Mouse (Mus musculus): ENCODE measurements around the gene Ttc21a. TPM values are rescaled to one million over a fixed set of nuclear protein-coding genes. Genes with fewer than 3 reads are reported as not detected.

The Ttc21a gene
- total and polyA plus RNA-seq, 3 experiments: 0.02 to 0.38 TPM; not detected in 1

- ATAC-seq (ENCODE audit: extremely low read depth, insufficient number of reproducible peaks, low FRiP score, poor library complexity, severe bottlenecking): no peak
- TF ChIP-seq POLR2AphosphoS5 (IDR thresholded peaks at IDR 0.05; ENCODE audit: insufficient replicate concordance, low read depth, low read length): no peak
- TF ChIP-seq CTCF (IDR thresholded peaks at IDR 0.05; ENCODE audit: low read depth, low read length): no peak
- no peak for TF ChIP-seq GATA2 (IDR thresholded peaks at IDR 0.05; ENCODE audit: borderline replicate concordance, low read depth, low read length)
- no peak for TF ChIP-seq TAL1 (conservative IDR thresholded peaks at IDR 0.05; ENCODE audit: low read depth, low read length)
- no peak for TF ChIP-seq GATA1 (IDR thresholded peaks at IDR 0.05; ENCODE audit: borderline replicate concordance, low read length)
Measured at GRCm38 (mm10) chr9:119932358-119932757, 5.0 kb upstream of the Ttc21a start.

DNA sequence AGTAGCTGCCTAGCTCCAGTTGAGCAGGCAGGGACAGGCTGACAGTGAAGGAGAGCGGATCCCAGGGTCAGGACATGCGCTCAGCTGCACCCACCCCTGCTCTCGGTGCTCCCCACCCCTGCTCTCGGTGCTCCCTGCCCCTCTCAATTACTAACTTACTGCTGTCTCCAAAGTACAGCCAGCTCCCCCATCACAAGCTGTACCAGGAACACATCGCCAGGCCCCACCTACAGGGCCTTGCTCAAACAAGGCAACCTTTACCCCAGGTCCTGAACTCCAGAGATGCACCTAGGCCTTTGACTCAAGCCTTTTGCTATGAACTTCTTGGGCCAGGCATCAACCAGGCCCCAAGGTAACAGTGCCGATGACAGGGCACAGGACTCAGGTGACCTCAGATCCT, 3.7 kb upstream of the Ttc21a start:
- Histone ChIP-seq H3K9me3 (replicated peaks) (no peaks in the 10 kb centered on the region), H3K27me3 (ENCODE audit: insufficient read depth, low read length) (no peaks in the 10 kb centered on the region), H3K4me1 (ENCODE audit: insufficient read depth, low read depth, low read length) (peaks cover 55% of the 10 kb centered on the region), H3K4me3 (ENCODE audit: low read depth, low read length) (no peak overlapping the region), H3K36me3 (replicated peaks) (peaks cover 71% of the 10 kb centered on the region)
- DNase-seq (ENCODE audit: low spot score) (no peak), ATAC-seq (ENCODE audit: extremely low read depth, insufficient number of reproducible peaks, low FRiP score, poor library complexity, severe bottlenecking) (no peak)
- TF ChIP-seq TAL1 (conservative IDR thresholded peaks at IDR 0.05; ENCODE audit: low read depth, low read length) (no peak), CTCF (IDR thresholded peaks at IDR 0.05; ENCODE audit: low read depth, low read length) (no peak), GATA1 (IDR thresholded peaks at IDR 0.05; ENCODE audit: borderline replicate concordance, low read length) (no peak), GATA2 (IDR thresholded peaks at IDR 0.05; ENCODE audit: borderline replicate concordance, low read depth, low read length) (no peak), POLR2AphosphoS5 (IDR thresholded peaks at IDR 0.05; ENCODE audit: insufficient replicate concordance, low read depth, low read length) (no peak)

More at GRCm38 (mm10) chr9:119932358-119932757, 5.0 kb upstream of the Ttc21a start:
- DNase-seq (ENCODE audit: low spot score): no peak
- Histone ChIP-seq H3K27me3 (ENCODE audit: insufficient read depth, low read length) (no peaks in the 10 kb centered on the region), H3K4me1 (ENCODE audit: insufficient read depth, low read depth, low read length) (peaks cover 42% of the 10 kb centered on the region), H3K4me3 (ENCODE audit: low read depth, low read length) (no peak overlapping the region), H3K36me3 (replicated peaks) (peaks cover 84% of the 10 kb centered on the region), H3K9me3 (replicated peaks) (no peaks in the 10 kb centered on the region)

GRCm38 (mm10) chr9:119938496-119938895, 1.1 kb downstream of the Ttc21a start:
- Histone ChIP-seq H3K27me3 (ENCODE audit: insufficient read depth, low read length) (peaks cover 23% of the 10 kb centered on the region; the same call in 1 of the 2 replicates), H3K4me1 (ENCODE audit: insufficient read depth, low read depth, low read length) (peaks cover 50% of the 10 kb centered on the region), H3K36me3 (replicated peaks) (peaks cover 22% of the 10 kb centered on the region), H3K9me3 (replicated peaks) (no peaks in the 10 kb centered on the region), H3K4me3 (ENCODE audit: low read depth, low read length) (no peak overlapping the region)
- TF ChIP-seq POLR2AphosphoS5 (IDR thresholded peaks at IDR 0.05; ENCODE audit: insufficient replicate concordance, low read depth, low read length) (no peak), CTCF (IDR thresholded peaks at IDR 0.05; ENCODE audit: low read depth, low read length) (no peak), TAL1 (conservative IDR thresholded peaks at IDR 0.05; ENCODE audit: low read depth, low read length) (no peak), GATA2 (IDR thresholded peaks at IDR 0.05; ENCODE audit: borderline replicate concordance, low read depth, low read length) (no peak), GATA1 (IDR thresholded peaks at IDR 0.05; ENCODE audit: borderline replicate concordance, low read length) (no peak)
- no peak for ATAC-seq (ENCODE audit: extremely low read depth, insufficient number of reproducible peaks, low FRiP score, poor library complexity, severe bottlenecking)
- no peak for DNase-seq (ENCODE audit: low spot score)

DNA sequence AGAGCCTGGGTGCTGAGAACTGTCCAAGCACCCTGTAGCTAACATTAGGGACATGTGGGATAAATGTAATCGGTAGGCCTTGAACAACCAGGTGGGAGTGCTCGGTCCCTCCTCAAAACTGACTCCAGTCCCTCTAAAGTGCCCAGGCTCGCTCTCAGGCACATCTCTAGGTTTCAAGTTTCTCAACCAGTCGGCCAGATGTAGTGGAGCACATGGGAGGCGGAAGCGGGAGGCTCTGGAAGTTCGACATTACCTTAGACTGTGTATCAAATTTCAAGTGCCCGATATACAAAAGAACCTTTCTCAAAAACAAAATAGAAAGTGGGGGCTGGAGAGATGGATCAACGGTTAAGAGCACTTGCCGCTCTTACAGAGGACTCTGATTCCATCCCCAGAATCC, 2.2 kb downstream of the Ttc21a start:
- Histone ChIP-seq H3K4me1 (ENCODE audit: insufficient read depth, low read depth, low read length) (peaks cover 46% of the 10 kb centered on the region), H3K4me3 (ENCODE audit: low read depth, low read length) (no peak overlapping the region), H3K36me3 (replicated peaks) (peaks cover 11% of the 10 kb centered on the region), H3K9me3 (replicated peaks) (no peaks in the 10 kb centered on the region), H3K27me3 (ENCODE audit: insufficient read depth, low read length) (peaks cover 26% of the 10 kb centered on the region; the same call in 1 of the 2 replicates)
- no peak for ATAC-seq (ENCODE audit: extremely low read depth, insufficient number of reproducible peaks, low FRiP score, poor library complexity, severe bottlenecking)
- no peak for TF ChIP-seq GATA2 (IDR thresholded peaks at IDR 0.05; ENCODE audit: borderline replicate concordance, low read depth, low read length)
- TF ChIP-seq POLR2AphosphoS5 (IDR thresholded peaks at IDR 0.05; ENCODE audit: insufficient replicate concordance, low read depth, low read length): no peak
- TF ChIP-seq GATA1 (IDR thresholded peaks at IDR 0.05; ENCODE audit: borderline replicate concordance, low read length): no peak
- TF ChIP-seq CTCF (IDR thresholded peaks at IDR 0.05; ENCODE audit: low read depth, low read length): no peak
- no peak for TF ChIP-seq TAL1 (conservative IDR thresholded peaks at IDR 0.05; ENCODE audit: low read depth, low read length)
- DNase-seq (ENCODE audit: low spot score): no peak

DNA sequence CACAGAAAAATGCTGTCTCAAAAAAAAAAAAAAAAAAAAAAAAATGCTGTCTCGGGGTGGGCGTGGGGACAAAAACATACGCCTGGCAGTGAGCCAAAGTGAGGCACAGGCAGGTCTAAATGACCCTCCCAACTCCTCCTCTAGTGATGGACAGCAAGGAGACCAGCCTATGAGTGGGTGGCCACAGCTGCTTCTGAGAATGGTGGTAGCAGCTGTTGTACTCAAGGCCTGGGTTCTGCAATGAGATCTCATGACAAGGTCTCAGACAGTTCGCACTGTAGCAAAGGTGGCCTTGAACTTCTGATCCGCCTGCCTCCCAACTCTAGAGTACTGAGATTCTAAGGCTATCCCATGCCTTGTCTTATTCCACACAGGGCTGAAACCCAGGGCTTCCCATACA, 4.0 kb downstream of the Ttc21a start:
- Histone ChIP-seq H3K27me3 (ENCODE audit: insufficient read depth, low read length) (peaks cover 26% of the 10 kb centered on the region), H3K4me3 (ENCODE audit: low read depth, low read length) (no peak overlapping the region), H3K36me3 (replicated peaks) (no peaks in the 10 kb centered on the region), H3K4me1 (ENCODE audit: insufficient read depth, low read depth, low read length) (peaks cover 32% of the 10 kb centered on the region), H3K9me3 (replicated peaks) (no peaks in the 10 kb centered on the region)
- ATAC-seq (ENCODE audit: extremely low read depth, insufficient number of reproducible peaks, low FRiP score, poor library complexity, severe bottlenecking): no peak
- no peak for TF ChIP-seq CTCF (IDR thresholded peaks at IDR 0.05; ENCODE audit: low read depth, low read length)
- TF ChIP-seq GATA2 (IDR thresholded peaks at IDR 0.05; ENCODE audit: borderline replicate concordance, low read depth, low read length): no peak
- no peak for TF ChIP-seq TAL1 (conservative IDR thresholded peaks at IDR 0.05; ENCODE audit: low read depth, low read length)
- TF ChIP-seq POLR2AphosphoS5 (IDR thresholded peaks at IDR 0.05; ENCODE audit: insufficient replicate concordance, low read depth, low read length): no peak
- TF ChIP-seq GATA1 (IDR thresholded peaks at IDR 0.05; ENCODE audit: borderline replicate concordance, low read length): no peak
- no peak for DNase-seq (ENCODE audit: low spot score)

GRCm38 (mm10) chr9:119941861-119942260, 4.5 kb downstream of the Ttc21a start:
- DNase-seq (ENCODE audit: low spot score): no peak
- no peak for TF ChIP-seq POLR2AphosphoS5 (IDR thresholded peaks at IDR 0.05; ENCODE audit: insufficient replicate concordance, low read depth, low read length)
- Histone ChIP-seq H3K9me3 (replicated peaks) (no peaks in the 10 kb centered on the region), H3K36me3 (replicated peaks) (no peaks in the 10 kb centered on the region), H3K27me3 (ENCODE audit: insufficient read depth, low read length) (peaks cover 31% of the 10 kb centered on the region), H3K4me1 (ENCODE audit: insufficient read depth, low read depth, low read length) (peaks cover 28% of the 10 kb centered on the region), H3K4me3 (ENCODE audit: low read depth, low read length) (no peak overlapping the region)
- no peak for ATAC-seq (ENCODE audit: extremely low read depth, insufficient number of reproducible peaks, low FRiP score, poor library complexity, severe bottlenecking)

Measured in G1E (cell line).